Mouse (Mus musculus) cerebellum, postnatal 25 days (tissue): ENCODE measurements around the gene Arfgap2.
A peak's percentile ranks its signal among the peaks of the same experiment; 100 is the strongest.

Experiments used
- DNase-seq, 2 experiments: peaks; one replicate each; pipeline ENCODE4 v3.0.0; 2021; ENCODE audit warnings: mixed read lengths in 2 of 2

Arfgap2 gene

GRCm38 (mm10) chr2:91264711-91265681 lies at the start of gene Arfgap2:
Arfgap2 (plus strand) TSS chr2:91264974.
- DNase-seq, result peak; percentile 98 to 99

GRCm38 (mm10) chr2:91217032-91217431 lies 47.7 kb upstream of the Arfgap2 start:
- DNase-seq, result peak; percentile 49 to 66

- no peak for DNase-seq
Measured at GRCm38 (mm10) chr2:91220501-91220900, 44.3 kb upstream of the Arfgap2 start.

- peak in 1 of 2 experiments; percentile 15 for DNase-seq
Measured at GRCm38 (mm10) chr2:91223614-91224013, 41.2 kb upstream of the Arfgap2 start.

- DNase-seq, result no peak
Measured at GRCm38 (mm10) chr2:91229735-91230134, 35.0 kb upstream of the Arfgap2 start.

GRCm38 (mm10) chr2:91236601-91237510 lies 27.9 kb upstream of the Arfgap2 start, which contains the start of gene Ddb2:
Ddb2 (minus strand) TSS chr2:91236982.
- DNase-seq, result peak; percentile 92 to 98

- peak; percentile 25 to 32 for DNase-seq
Measured at GRCm38 (mm10) chr2:91237511-91238080, 27.2 kb upstream of the Arfgap2 start.

GRCm38 (mm10) chr2:91242547-91242946 lies 22.2 kb upstream of the Arfgap2 start:
- no peak for DNase-seq

- peak; percentile 49 to 65 for DNase-seq
Measured at GRCm38 (mm10) chr2:91243416-91243815, 21.4 kb upstream of the Arfgap2 start.

- no peak for DNase-seq
Measured at GRCm38 (mm10) chr2:91244557-91245228, 20.1 kb upstream of the Arfgap2 start.

- DNase-seq, result no peak
Measured at GRCm38 (mm10) chr2:91248366-91248765, 16.4 kb upstream of the Arfgap2 start.

GRCm38 (mm10) chr2:91252001-91252400 lies 12.8 kb upstream of the Arfgap2 start:
- DNase-seq, result no peak

- DNase-seq, result no peak
Measured at GRCm38 (mm10) chr2:91252512-91252911, 12.3 kb upstream of the Arfgap2 start.

GRCm38 (mm10) chr2:91254725-91255380 lies 9.9 kb upstream of the Arfgap2 start:
- DNase-seq, result no peak

- DNase-seq, result peak; percentile 74 to 79
Measured at GRCm38 (mm10) chr2:91255661-91256150, 9.1 kb upstream of the Arfgap2 start, which contains the start of gene Pacsin3. Pacsin3 (plus strand) TSS chr2:91255954.

GRCm38 (mm10) chr2:91256256-91257125 lies 8.3 kb upstream of the Arfgap2 start:
- peak; percentile 82 to 86 for DNase-seq

- DNase-seq, result peak; percentile 65 to 66
Measured at GRCm38 (mm10) chr2:91257126-91257980, 7.4 kb upstream of the Arfgap2 start.

- DNase-seq, result peak; percentile 68 to 75
Measured at GRCm38 (mm10) chr2:91258054-91258453, 6.7 kb upstream of the Arfgap2 start.

GRCm38 (mm10) chr2:91258830-91259229 lies 5.9 kb upstream of the Arfgap2 start:
- no peak for DNase-seq
